Mouse (Mus musculus) heart, postnatal 0 days (tissue): ENCODE measurements around the gene Hoxd8.

Source experiments
- CTCF ChIP-seq: IDR thresholded peaks from 2 replicates; pipeline ENCODE4 v1.5.1; 2016; ENCODE audit warnings: antibody characterized with exemption, control low read depth, low read depth
- EP300 ChIP-seq: IDR thresholded peaks from 2 replicates; pipeline ENCODE4 v1.6.1; 2016; ENCODE audit warnings: antibody characterized with exemption, low read depth

DNA sequence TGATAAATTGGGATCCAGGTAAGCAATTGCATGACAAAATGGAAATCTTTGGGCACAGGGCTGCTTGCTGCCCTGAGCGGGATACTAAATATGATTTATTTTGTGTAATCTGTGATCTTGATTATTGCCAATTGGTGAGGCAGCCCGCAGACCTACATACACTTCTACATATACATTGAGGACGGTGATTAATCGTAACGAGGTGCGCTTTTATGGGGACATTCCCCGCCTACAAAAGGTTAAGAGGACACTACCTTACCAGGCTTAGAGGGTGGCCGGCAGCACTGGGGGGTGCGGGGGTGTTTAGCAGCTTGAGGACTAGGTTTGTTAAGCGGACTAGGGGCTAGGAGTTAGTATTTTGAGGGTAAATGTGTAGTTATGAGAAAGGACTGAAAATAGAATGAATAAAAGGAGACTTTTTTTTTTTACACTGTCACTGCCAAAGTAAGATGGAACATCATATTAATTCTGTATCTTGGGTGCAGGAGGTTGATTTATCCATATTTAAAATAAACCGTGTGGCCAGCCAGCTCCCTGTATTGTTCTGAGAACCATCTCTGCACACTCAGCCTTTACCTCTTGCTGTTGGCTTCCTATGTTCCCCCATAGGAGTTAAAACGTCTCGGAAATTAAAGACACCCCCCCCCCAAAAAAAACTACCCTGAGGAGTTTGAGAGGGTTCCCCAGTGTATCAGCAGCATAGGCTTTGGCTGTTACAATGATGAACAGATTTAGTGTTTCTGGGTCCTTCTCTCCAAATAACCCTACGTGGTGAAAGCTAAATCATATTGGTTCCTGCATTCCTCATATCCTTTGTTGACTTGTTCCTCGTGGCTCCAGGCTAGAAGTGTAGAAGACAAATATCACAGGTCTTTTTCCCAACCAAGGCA, 32.5 kb downstream of the Hoxd8 start:
- TF ChIP-seq CTCF (no peak), EP300 (no peak)
